Mouse (Mus musculus): ENCODE results near the gene Nlrp1b. TPM values are rescaled to one million over a fixed set of nuclear protein-coding genes. Genes with fewer than 3 reads are reported as not detected.

Gene Nlrp1b
- polyA plus RNA-seq, 1 experiment from 2014 or later: not detected

DNA sequence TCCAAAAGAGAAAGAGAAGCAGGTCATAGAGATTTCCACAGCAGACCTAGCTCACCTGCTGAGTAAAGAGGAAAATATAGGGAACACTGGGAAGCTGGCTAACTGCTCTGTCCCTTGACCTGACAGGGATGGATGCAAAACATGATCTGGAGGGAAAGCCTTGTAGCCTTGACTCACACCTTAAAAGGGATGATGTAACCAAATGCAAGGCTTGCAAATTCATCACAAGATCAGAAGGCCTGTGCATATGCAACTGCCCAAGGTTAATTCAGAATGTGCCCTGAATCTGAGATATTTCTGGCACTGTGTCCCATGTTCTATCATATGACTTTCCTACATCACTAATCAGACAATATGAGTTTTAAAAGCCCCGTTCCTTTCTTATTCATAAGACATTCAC is 75.3 kb downstream of the Nlrp1b start:
- no peak for DNase-seq (ENCODE audit: low spot score)
- H3K4me3 ChIP-seq (ENCODE audit: low read depth, low read length): no peak overlapping the region
- H3K9ac ChIP-seq (ENCODE audit: low read length): no peak overlapping the region
- H3K4me2 ChIP-seq (ENCODE audit: low read length): no peak overlapping the region
- ATAC-seq: no peak
- H3K9me3 ChIP-seq (replicated peaks; ENCODE audit: control insufficient read depth, low read length): no peaks in the 10 kb centered on the region
- no peaks in the 10 kb centered on the region for H3K36me3 ChIP-seq (ENCODE audit: control insufficient read depth, insufficient read depth, low read length)
- no peaks in the 10 kb centered on the region for H3K27me3 ChIP-seq (replicated peaks; ENCODE audit: control insufficient read depth, insufficient read depth, low read length)
- no peaks in the 10 kb centered on the region for H3K4me1 ChIP-seq (ENCODE audit: control insufficient read depth, insufficient read depth, low read length)
- WGBS: 78% methylated on average over 1 of the region's 1 CpGs
- no peak overlapping the region for H3K27ac ChIP-seq (ENCODE audit: low read depth, low read length)

DNA sequence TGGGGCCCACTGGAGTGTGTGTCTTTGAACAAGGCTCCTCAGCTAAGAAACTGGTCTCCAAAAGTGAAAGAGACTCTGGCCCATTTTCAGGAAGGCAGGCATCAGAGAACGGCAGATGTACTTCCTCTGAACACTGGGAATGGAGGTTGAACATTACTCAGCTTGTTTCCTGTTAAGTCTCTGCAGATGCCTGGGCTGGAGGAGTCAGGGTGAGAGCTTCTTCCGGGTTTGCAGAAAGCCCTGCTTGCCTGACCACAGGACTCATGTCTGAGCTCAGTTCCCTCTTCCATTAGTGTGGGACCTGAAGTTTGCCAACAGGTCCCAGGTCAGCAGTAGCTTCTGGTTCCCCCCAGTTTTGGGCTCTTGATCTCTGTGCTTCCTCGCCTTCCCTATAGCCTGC is 85.9 kb downstream of the Nlrp1b start, which contains the start of gene Nlrp1a:
Gene Nlrp1a, minus strand, starts transcription at position 44 of the 400 bp plus-strand sequence.
- Histone ChIP-seq H3K4me2 (ENCODE audit: low read length) (no peak within 1 kb of the TSS), H3K27ac (ENCODE audit: low read depth, low read length) (no peak within 1 kb of the TSS), H3K9me3 (replicated peaks; ENCODE audit: control insufficient read depth, low read length) (no peaks in the 10 kb centered on the region), H3K4me1 (ENCODE audit: control insufficient read depth, insufficient read depth, low read length) (no peaks in the 10 kb centered on the region), H3K27me3 (replicated peaks; ENCODE audit: control insufficient read depth, insufficient read depth, low read length) (no peaks in the 10 kb centered on the region), H3K4me3 (ENCODE audit: low read depth, low read length) (no peak within 1 kb of the TSS), H3K36me3 (ENCODE audit: control insufficient read depth, insufficient read depth, low read length) (no peaks in the 10 kb centered on the region), H3K9ac (ENCODE audit: low read length) (no peak within 1 kb of the TSS)
- WGBS: 75% methylated on average over 3 of the region's 3 CpGs
- no peak for DNase-seq (ENCODE audit: low spot score)
- ATAC-seq: no peak

DNA sequence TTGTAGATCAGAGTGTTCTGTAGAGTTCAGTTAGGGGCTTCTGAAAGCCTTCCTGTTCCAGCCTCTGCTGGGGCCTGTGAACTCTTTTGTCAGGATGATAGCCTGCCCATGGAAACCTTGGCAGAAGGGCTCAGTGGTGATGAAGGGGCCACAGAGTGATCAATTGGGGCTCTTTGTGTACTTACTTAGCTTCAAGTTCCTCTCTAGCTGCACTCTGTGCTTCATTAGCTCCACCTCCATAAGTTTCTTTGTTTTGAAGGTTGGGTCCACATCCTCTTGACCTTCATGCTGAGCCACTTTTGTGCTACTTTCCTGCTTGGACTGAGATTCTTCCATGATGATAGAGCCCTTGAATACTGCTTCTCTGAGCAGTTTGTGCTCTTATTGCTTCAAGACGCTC is 88.5 kb downstream of the Nlrp1b start:
- H3K9ac ChIP-seq (ENCODE audit: low read length): no peak overlapping the region

DNA sequence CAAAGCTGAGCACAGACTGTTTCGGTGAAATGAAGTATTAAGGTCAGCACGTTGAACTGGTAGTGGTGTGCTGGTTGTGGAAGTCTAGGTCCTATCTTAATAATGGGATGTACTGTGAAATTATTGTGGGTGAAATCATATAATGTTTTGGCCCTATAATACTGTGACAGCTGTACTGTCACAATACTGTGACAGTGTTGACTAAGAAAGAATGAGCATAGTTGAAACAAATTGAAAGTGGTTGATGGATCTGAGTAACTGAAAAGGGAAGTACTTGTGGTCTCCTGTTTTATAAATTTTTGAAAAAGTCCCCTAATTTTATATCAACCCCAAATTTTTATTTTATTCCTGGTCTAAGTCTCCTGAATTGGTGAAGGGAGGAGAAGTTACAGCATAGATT is 123.4 kb downstream of the Nlrp1b start:
- 64% methylated on average over 2 of the region's 2 CpGs for WGBS
- Histone ChIP-seq H3K27ac (ENCODE audit: low read depth, low read length) (no peak overlapping the region), H3K4me2 (ENCODE audit: low read length) (no peak overlapping the region), H3K36me3 (ENCODE audit: control insufficient read depth, insufficient read depth, low read length) (no peaks in the 10 kb centered on the region), H3K4me1 (ENCODE audit: control insufficient read depth, insufficient read depth, low read length) (no peaks in the 10 kb centered on the region), H3K27me3 (replicated peaks; ENCODE audit: control insufficient read depth, insufficient read depth, low read length) (no peaks in the 10 kb centered on the region), H3K4me3 (ENCODE audit: low read depth, low read length) (no peak overlapping the region), H3K9ac (ENCODE audit: low read length) (no peak overlapping the region), H3K9me3 (replicated peaks; ENCODE audit: control insufficient read depth, low read length) (no peaks in the 10 kb centered on the region)
- no peak for DNase-seq (ENCODE audit: low spot score)
- ATAC-seq: no peak

More for the DNA sequence above, 88.5 kb downstream of the Nlrp1b start:
- Histone ChIP-seq H3K4me3 (ENCODE audit: low read depth, low read length) (no peak overlapping the region), H3K9me3 (replicated peaks; ENCODE audit: control insufficient read depth, low read length) (no peaks in the 10 kb centered on the region), H3K4me2 (ENCODE audit: low read length) (no peak overlapping the region), H3K36me3 (ENCODE audit: control insufficient read depth, insufficient read depth, low read length) (no peaks in the 10 kb centered on the region), H3K4me1 (ENCODE audit: control insufficient read depth, insufficient read depth, low read length) (no peaks in the 10 kb centered on the region), H3K27ac (ENCODE audit: low read depth, low read length) (no peak overlapping the region), H3K27me3 (replicated peaks; ENCODE audit: control insufficient read depth, insufficient read depth, low read length) (no peaks in the 10 kb centered on the region)
- ATAC-seq: no peak
- DNase-seq (ENCODE audit: low spot score): no peak
- WGBS: 94% methylated on average over 1 of the region's 1 CpGs

DNA sequence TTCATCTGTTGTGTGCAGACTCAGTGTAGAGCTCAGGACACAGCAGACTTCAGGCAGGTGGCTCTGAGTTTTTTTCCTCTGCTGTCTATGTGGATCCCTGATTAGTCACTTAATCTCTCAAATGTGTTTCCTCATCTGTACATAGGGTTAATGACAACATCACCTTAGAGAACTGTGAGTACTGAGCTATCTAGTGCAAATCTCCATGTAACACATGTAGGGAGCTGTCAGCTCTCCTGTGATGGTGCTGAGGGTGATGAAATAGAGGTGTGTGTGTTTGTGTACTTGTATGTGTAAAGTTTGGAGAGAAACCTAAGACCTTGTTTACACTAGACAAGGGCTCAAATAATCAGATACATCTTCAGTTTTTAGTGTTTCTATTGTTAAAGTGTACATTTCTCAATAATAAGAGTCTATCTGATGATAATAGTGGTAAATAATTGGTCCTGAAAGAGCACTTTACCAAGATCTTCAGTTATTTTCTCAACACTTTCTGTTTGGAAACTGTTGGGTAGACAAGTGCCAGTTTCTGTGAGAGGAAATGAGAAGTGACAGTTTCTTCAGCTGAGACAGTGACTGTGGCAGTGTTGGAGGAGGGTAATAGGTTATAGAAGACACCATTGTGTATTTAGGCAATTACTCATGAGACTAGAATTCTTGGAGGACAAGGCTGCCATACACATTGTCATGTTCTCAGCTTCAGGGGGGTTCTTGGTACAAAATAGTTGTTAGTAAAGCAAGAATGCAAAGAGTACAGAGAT is 124.1 kb downstream of the Nlrp1b start:
- Histone ChIP-seq H3K4me3 (ENCODE audit: low read depth, low read length) (no peak overlapping the region), H3K9me3 (replicated peaks; ENCODE audit: control insufficient read depth, low read length) (no peaks in the 10 kb centered on the region), H3K4me2 (ENCODE audit: low read length) (no peak overlapping the region), H3K27ac (ENCODE audit: low read depth, low read length) (no peak overlapping the region), H3K9ac (ENCODE audit: low read length) (no peak overlapping the region), H3K27me3 (replicated peaks; ENCODE audit: control insufficient read depth, insufficient read depth, low read length) (no peaks in the 10 kb centered on the region), H3K36me3 (ENCODE audit: control insufficient read depth, insufficient read depth, low read length) (no peaks in the 10 kb centered on the region), H3K4me1 (ENCODE audit: control insufficient read depth, insufficient read depth, low read length) (no peaks in the 10 kb centered on the region)
- no peak for ATAC-seq
- DNase-seq (ENCODE audit: low spot score): no peak

DNA sequence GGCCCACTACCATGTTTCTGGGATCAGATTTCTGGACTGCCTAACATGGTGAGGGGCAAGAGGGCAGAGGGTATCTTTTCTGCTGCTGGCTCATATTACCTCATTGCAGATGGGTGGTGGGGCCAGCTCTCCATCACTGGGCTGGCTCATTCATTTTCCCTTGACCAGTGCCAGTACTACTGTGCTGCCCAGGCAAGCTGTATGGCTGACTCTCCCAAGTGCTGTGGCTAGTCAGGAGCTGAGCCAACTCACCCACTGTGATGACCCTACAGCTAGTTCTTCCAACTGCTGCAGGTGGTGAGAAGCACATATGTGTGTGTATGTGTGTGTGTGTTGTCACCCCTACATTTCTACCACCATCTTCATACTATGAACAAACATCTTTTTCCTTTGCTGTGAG is 126.6 kb downstream of the Nlrp1b start:
- Histone ChIP-seq H3K27me3 (replicated peaks; ENCODE audit: control insufficient read depth, insufficient read depth, low read length) (no peaks in the 10 kb centered on the region), H3K9me3 (replicated peaks; ENCODE audit: control insufficient read depth, low read length) (no peaks in the 10 kb centered on the region), H3K36me3 (ENCODE audit: control insufficient read depth, insufficient read depth, low read length) (no peaks in the 10 kb centered on the region), H3K4me1 (ENCODE audit: control insufficient read depth, insufficient read depth, low read length) (no peaks in the 10 kb centered on the region), H3K4me3 (ENCODE audit: low read depth, low read length) (no peak overlapping the region), H3K9ac (ENCODE audit: low read length) (no peak overlapping the region), H3K27ac (ENCODE audit: low read depth, low read length) (no peak overlapping the region), H3K4me2 (ENCODE audit: low read length) (no peak overlapping the region)
- ATAC-seq: no peak
- no peak for DNase-seq (ENCODE audit: low spot score)

Other genes starting within 250 kb of the Nlrp1b start
- 180 and 191 TPM in 2 replicates for gene C1qbp, start 247.7 kb downstream of the Nlrp1b start, polyA plus RNA-seq (2014; fragmentation: Nextera tagmentation; extraction: Ambion mirVana)
- 11.9 and 15.3 TPM in 2 replicates for gene Dhx33, start 226.3 kb downstream of the Nlrp1b start, polyA plus RNA-seq (2014; fragmentation: Nextera tagmentation; extraction: Ambion mirVana)
- gene Mis12, start 211.1 kb downstream of the Nlrp1b start, polyA plus RNA-seq (2014; fragmentation: Nextera tagmentation; extraction: Ambion mirVana): 25.8 and 27.1 TPM in 2 replicates
- gene Derl2, start 210.9 kb downstream of the Nlrp1b start, polyA plus RNA-seq (2014; fragmentation: Nextera tagmentation; extraction: Ambion mirVana): 28.8 and 34.4 TPM in 2 replicates
- gene 6330403K07Rik, start 197.2 kb downstream of the Nlrp1b start, polyA plus RNA-seq (2014; fragmentation: Nextera tagmentation; extraction: Ambion mirVana): 336 and 342 TPM in 2 replicates
- not detected in 2 replicates for gene Nlrp1a, start 86.0 kb downstream of the Nlrp1b start, polyA plus RNA-seq (2014; fragmentation: Nextera tagmentation; extraction: Ambion mirVana)

All from forebrain, embryonic 14.5 days (tissue).